Mouse (Mus musculus): ENCODE measurements around the gene Jam2. TPM values are rescaled to one million over a fixed set of nuclear protein-coding genes. Genes with fewer than 3 reads are reported as not detected.

Jam2 gene
- polyA plus RNA-seq, 1 experiment: 44.5 TPM

DNA sequence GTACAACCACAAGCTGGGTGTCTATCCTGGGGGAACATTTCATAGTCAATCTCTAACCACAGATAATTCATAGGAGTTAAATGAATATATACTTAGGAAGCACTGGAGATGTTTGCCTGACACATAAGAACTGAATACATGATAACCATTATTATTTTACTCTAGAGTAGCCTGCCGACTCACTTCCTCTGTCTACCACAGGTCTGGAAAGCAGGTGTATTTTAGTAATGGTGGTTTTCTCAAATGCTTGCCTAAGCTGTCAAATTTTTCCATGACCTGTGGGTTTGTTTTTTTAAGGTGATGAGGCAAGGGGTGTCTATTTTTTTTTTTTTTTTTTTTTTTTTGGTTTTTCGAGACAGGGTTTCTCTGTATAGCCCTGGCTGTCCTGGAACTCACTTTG lies 26.1 kb downstream of the Jam2 start:
- Histone ChIP-seq H3K27me3 (ENCODE audit: control insufficient read depth, insufficient read depth, insufficient read length) (no peaks in the 10 kb centered on the region), H3K79me2 (ENCODE audit: control insufficient read depth, insufficient read depth) (peaks cover 22% of the 10 kb centered on the region), H3K79me3 (ENCODE audit: low read depth) (peaks cover 10% of the 10 kb centered on the region), H3K36me3 (ENCODE audit: control insufficient read depth, insufficient read depth) (peaks cover 3% of the 10 kb centered on the region), H3K4me3 (ENCODE audit: insufficient read depth, poor library complexity, severe bottlenecking) (no peak overlapping the region), H3ac (ENCODE audit: control insufficient read depth, insufficient read length, low read depth) (no peak overlapping the region)
- TF ChIP-seq CTCF (IDR thresholded peaks at IDR 0.05; ENCODE audit: control insufficient read depth, insufficient read depth, insufficient read length) (no peak), MAX (IDR thresholded peaks at IDR 0.05) (no peak), CEBPB (IDR thresholded peaks at IDR 0.05; ENCODE audit: low read depth) (no peak), FOSL1 (IDR thresholded peaks at IDR 0.05; ENCODE audit: insufficient read depth, low read length, poor library complexity, severe bottlenecking) (no peak), USF1 (IDR thresholded peaks at IDR 0.05; ENCODE audit: low read depth) (no peak), MYOD1 (IDR thresholded peaks at IDR 0.05; ENCODE audit: control insufficient read depth, insufficient read length, low read depth) (no peak), MYOG (IDR thresholded peaks at IDR 0.05; ENCODE audit: control insufficient read depth, extremely low read depth, insufficient read length) (no peak)

DNA sequence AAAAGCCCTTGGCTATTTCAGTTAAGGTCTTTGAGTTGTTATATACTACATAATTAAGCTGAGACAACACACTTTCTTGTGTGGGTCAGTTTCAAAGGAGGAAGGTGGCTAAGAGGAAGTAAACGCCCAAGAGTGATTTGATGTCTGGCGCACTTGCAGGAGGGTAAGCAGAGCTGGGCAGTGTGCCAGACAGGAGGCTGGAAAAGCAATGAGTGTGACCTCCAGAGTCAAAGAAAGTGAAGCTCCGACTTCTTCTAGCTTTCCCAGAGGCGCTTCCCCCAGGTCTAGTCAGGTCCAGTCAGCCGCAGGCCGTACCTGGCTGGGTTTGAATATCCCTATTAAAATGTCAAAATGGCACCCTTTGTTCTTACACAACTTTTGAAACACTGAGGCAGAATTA lies 28.3 kb downstream of the Jam2 start:
- peaks cover 6% of the 10 kb centered on the region for H3K79me3 ChIP-seq (ENCODE audit: low read depth)

DNA sequence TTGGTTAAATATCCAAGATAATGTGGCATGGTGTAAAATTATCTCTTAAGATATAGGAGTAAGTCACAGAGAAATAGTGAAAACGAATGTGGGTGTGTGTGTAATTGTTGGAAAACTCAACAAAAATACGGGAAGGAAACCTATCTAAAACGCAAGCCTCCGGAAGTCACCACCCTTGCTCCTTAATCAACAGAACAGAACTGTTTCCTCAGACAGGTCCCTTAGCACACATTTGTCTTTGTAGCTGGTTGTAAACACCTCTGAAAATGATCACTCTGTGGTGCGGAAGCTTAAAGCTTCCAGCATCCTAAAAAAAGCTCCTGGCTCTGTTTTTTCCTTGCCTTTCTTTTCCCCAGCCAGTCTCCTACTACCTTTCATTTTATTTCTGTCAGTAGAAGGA lies 30.9 kb downstream of the Jam2 start:
- Histone ChIP-seq H3K36me3 (ENCODE audit: control insufficient read depth, insufficient read depth) (peaks cover 25% of the 10 kb centered on the region), H3ac (ENCODE audit: control insufficient read depth, insufficient read length, low read depth) (no peak overlapping the region), H3K4me3 (ENCODE audit: insufficient read depth, poor library complexity, severe bottlenecking) (no peak overlapping the region), H3K79me3 (ENCODE audit: low read depth) (peaks cover 5% of the 10 kb centered on the region), H3K27me3 (ENCODE audit: control insufficient read depth, insufficient read depth, insufficient read length) (no peaks in the 10 kb centered on the region), H3K79me2 (ENCODE audit: control insufficient read depth, insufficient read depth) (no peaks in the 10 kb centered on the region)
- TF ChIP-seq CEBPB (IDR thresholded peaks at IDR 0.05; ENCODE audit: low read depth) (no peak), FOSL1 (IDR thresholded peaks at IDR 0.05; ENCODE audit: insufficient read depth, low read length, poor library complexity, severe bottlenecking) (no peak), USF1 (IDR thresholded peaks at IDR 0.05; ENCODE audit: low read depth) (no peak), MYOG (IDR thresholded peaks at IDR 0.05; ENCODE audit: control insufficient read depth, extremely low read depth, insufficient read length) (no peak), MAX (IDR thresholded peaks at IDR 0.05) (no peak), MYOD1 (IDR thresholded peaks at IDR 0.05; ENCODE audit: control insufficient read depth, insufficient read length, low read depth) (no peak)

More for the DNA sequence above, 28.3 kb downstream of the Jam2 start:
- Histone ChIP-seq H3ac (ENCODE audit: control insufficient read depth, insufficient read length, low read depth) (no peak overlapping the region), H3K4me3 (ENCODE audit: insufficient read depth, poor library complexity, severe bottlenecking) (no peak overlapping the region), H3K27me3 (ENCODE audit: control insufficient read depth, insufficient read depth, insufficient read length) (no peaks in the 10 kb centered on the region), H3K79me2 (ENCODE audit: control insufficient read depth, insufficient read depth) (peaks cover 7% of the 10 kb centered on the region), H3K36me3 (ENCODE audit: control insufficient read depth, insufficient read depth) (peaks cover 17% of the 10 kb centered on the region)
- no peak for TF ChIP-seq CTCF (IDR thresholded peaks at IDR 0.05; ENCODE audit: control insufficient read depth, insufficient read depth, insufficient read length)
- TF ChIP-seq MYOD1 (IDR thresholded peaks at IDR 0.05; ENCODE audit: control insufficient read depth, insufficient read length, low read depth): no peak
- no peak for TF ChIP-seq MYOG (IDR thresholded peaks at IDR 0.05; ENCODE audit: control insufficient read depth, extremely low read depth, insufficient read length)
- no peak for TF ChIP-seq FOSL1 (IDR thresholded peaks at IDR 0.05; ENCODE audit: insufficient read depth, low read length, poor library complexity, severe bottlenecking)

DNA sequence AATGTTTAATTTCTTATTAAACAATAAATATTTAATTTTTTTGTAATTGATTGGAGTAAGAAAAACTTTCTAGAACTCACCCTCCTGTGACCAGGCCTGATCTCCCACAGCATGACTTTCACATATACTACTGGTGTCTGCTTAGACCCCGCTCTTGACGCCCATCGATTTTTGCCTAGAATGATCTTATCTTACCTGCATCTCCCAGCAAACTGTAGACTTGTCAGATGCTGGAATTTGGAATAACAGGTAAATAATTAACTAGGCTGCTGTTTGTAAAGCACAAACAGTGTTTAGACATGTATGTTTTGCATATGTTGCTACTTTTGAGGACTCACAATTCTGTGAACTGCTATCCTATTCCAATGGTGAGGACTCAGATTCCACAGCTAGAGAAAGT lies 32.3 kb downstream of the Jam2 start:
- Histone ChIP-seq H3K4me3 (ENCODE audit: insufficient read depth, poor library complexity, severe bottlenecking) (no peak overlapping the region), H3K79me3 (ENCODE audit: low read depth) (no peaks in the 10 kb centered on the region), H3K27me3 (ENCODE audit: control insufficient read depth, insufficient read depth, insufficient read length) (no peaks in the 10 kb centered on the region), H3ac (ENCODE audit: control insufficient read depth, insufficient read length, low read depth) (no peak overlapping the region), H3K79me2 (ENCODE audit: control insufficient read depth, insufficient read depth) (no peaks in the 10 kb centered on the region), H3K36me3 (ENCODE audit: control insufficient read depth, insufficient read depth) (peaks cover 29% of the 10 kb centered on the region)
- TF ChIP-seq MYOG (IDR thresholded peaks at IDR 0.05; ENCODE audit: control insufficient read depth, extremely low read depth, insufficient read length) (no peak), USF1 (IDR thresholded peaks at IDR 0.05; ENCODE audit: low read depth) (no peak), MYOD1 (IDR thresholded peaks at IDR 0.05; ENCODE audit: control insufficient read depth, insufficient read length, low read depth) (no peak), FOSL1 (IDR thresholded peaks at IDR 0.05; ENCODE audit: insufficient read depth, low read length, poor library complexity, severe bottlenecking) (no peak), CTCF (IDR thresholded peaks at IDR 0.05; ENCODE audit: control insufficient read depth, insufficient read depth, insufficient read length) (no peak), CEBPB (IDR thresholded peaks at IDR 0.05; ENCODE audit: low read depth) (no peak), MAX (IDR thresholded peaks at IDR 0.05) (no peak)

DNA sequence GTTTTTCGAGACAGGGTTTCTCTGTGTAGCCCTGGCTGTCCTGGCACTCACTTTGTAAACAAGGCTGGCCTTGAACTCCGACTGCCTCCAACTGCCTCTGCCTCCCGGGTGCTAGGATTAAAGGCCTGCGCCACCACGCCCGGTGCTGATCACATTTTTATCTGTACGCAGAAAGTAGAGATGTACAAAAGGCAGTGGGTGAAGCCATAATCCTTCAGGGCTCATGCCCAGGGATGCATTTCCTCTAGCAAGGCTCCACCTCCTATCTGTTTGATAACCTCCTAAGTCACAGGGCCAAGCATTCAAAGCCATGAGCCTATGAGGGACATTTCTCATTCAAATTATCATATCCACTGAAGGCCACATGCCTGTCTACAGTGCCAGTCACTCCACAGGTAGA lies 34.0 kb downstream of the Jam2 start:
- Histone ChIP-seq H3K79me2 (ENCODE audit: control insufficient read depth, insufficient read depth) (no peaks in the 10 kb centered on the region), H3K36me3 (ENCODE audit: control insufficient read depth, insufficient read depth) (peaks cover 29% of the 10 kb centered on the region), H3K79me3 (ENCODE audit: low read depth) (no peaks in the 10 kb centered on the region)

DNA sequence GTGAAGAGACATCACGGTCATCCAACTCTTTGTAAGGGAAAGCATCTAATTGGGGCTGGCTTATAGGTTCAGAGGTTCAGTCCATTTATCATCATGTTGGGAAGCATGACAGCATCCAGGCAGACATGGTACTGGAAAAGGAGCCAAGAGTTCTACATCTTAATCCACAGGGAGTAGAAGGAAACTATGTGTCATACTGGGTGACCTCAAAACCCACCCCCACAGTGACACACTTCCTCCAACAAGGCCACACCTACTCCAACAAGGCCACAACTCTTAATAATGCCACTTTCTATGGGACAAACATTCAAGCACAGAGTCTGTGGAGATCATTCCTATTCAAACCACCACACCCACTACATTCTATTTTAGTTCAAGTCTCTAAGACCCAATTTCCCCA lies 36.3 kb downstream of the Jam2 start:
- no peaks in the 10 kb centered on the region for H3K27me3 ChIP-seq (ENCODE audit: control insufficient read depth, insufficient read depth, insufficient read length)
- no peaks in the 10 kb centered on the region for H3K79me2 ChIP-seq (ENCODE audit: control insufficient read depth, insufficient read depth)
- peaks cover 29% of the 10 kb centered on the region for H3K36me3 ChIP-seq (ENCODE audit: control insufficient read depth, insufficient read depth)
- TF ChIP-seq CTCF (IDR thresholded peaks at IDR 0.05; ENCODE audit: control insufficient read depth, insufficient read depth, insufficient read length) (no peak), CEBPB (IDR thresholded peaks at IDR 0.05; ENCODE audit: low read depth) (no peak), MYOG (IDR thresholded peaks at IDR 0.05; ENCODE audit: control insufficient read depth, extremely low read depth, insufficient read length) (no peak), USF1 (IDR thresholded peaks at IDR 0.05; ENCODE audit: low read depth) (no peak), MAX (IDR thresholded peaks at IDR 0.05) (no peak), MYOD1 (IDR thresholded peaks at IDR 0.05; ENCODE audit: control insufficient read depth, insufficient read length, low read depth) (no peak), FOSL1 (IDR thresholded peaks at IDR 0.05; ENCODE audit: insufficient read depth, low read length, poor library complexity, severe bottlenecking) (no peak)
- no peak overlapping the region for H3K4me3 ChIP-seq (ENCODE audit: insufficient read depth, poor library complexity, severe bottlenecking)
- H3K79me3 ChIP-seq (ENCODE audit: low read depth): no peaks in the 10 kb centered on the region
- H3ac ChIP-seq (ENCODE audit: control insufficient read depth, insufficient read length, low read depth): no peak overlapping the region

More for the DNA sequence above, 34.0 kb downstream of the Jam2 start:
- Histone ChIP-seq H3ac (ENCODE audit: control insufficient read depth, insufficient read length, low read depth) (no peak overlapping the region), H3K4me3 (ENCODE audit: insufficient read depth, poor library complexity, severe bottlenecking) (no peak overlapping the region), H3K27me3 (ENCODE audit: control insufficient read depth, insufficient read depth, insufficient read length) (no peaks in the 10 kb centered on the region)
- no peak for TF ChIP-seq CTCF (IDR thresholded peaks at IDR 0.05; ENCODE audit: control insufficient read depth, insufficient read depth, insufficient read length)
- no peak for TF ChIP-seq MYOG (IDR thresholded peaks at IDR 0.05; ENCODE audit: control insufficient read depth, extremely low read depth, insufficient read length)
- TF ChIP-seq FOSL1 (IDR thresholded peaks at IDR 0.05; ENCODE audit: insufficient read depth, low read length, poor library complexity, severe bottlenecking): no peak
- TF ChIP-seq CEBPB (IDR thresholded peaks at IDR 0.05; ENCODE audit: low read depth): no peak
- no peak for TF ChIP-seq MAX (IDR thresholded peaks at IDR 0.05)
- TF ChIP-seq MYOD1 (IDR thresholded peaks at IDR 0.05; ENCODE audit: control insufficient read depth, insufficient read length, low read depth): no peak
- TF ChIP-seq USF1 (IDR thresholded peaks at IDR 0.05; ENCODE audit: low read depth): no peak

Measured in C2C12 (cell line).